Mouse (Mus musculus): Measurements from ENCODE around the gene 6430571L13Rik. TPM values are rescaled to one million over a fixed set of nuclear protein-coding genes. Genes with fewer than 3 reads are reported as not detected.

The 6430571L13Rik gene
- polyA plus RNA-seq, 1 experiment from 2014 or later: 4.7 TPM

DNA sequence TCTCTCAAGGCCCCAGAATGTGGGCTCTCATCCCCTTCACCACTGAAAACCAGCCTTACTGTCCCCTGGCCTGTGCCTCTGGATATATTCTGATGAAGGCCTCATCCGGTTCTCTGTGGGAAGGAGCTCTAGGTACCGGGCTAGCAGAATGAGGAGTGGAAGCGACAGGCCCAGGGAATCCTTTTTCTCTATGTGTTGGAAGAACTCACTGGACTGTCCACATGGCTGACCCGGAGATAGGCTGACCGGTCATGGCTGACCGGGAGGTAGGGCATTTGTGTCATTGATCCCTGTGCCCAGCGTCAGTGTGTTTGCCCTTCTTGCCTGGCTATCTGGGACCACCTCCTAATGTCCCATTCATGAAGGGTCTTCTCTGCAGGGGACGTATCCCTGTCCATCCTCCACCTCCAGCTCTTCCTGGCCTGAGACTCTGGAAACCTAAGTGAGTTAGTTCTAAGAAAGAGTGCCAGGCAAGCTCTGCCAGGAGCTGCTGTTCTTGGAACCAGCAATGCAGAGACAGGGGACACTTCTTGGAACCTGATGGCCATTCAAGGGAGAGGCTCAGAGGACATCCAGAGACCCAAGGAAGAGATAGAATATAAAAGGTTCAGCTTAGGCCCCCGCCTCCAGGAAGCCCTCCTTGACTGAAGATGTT, 31.9 kb upstream of the 6430571L13Rik start:
- Histone ChIP-seq H3K9ac (no peak overlapping the region), H3K9me3 (replicated peaks) (no peaks in the 10 kb centered on the region), H3K4me1 (no peaks in the 10 kb centered on the region), H3K4me2 (replicated peaks) (no peak overlapping the region), H3K27ac (no peak overlapping the region), H3K36me3 (no peaks in the 10 kb centered on the region), H3K4me3 (no peak overlapping the region), H3K27me3 (no peaks in the 10 kb centered on the region)
- no peak for ATAC-seq (ENCODE audit: low FRiP score)
- WGBS: 87% methylated on average over 9 of the region's 9 CpGs

DNA sequence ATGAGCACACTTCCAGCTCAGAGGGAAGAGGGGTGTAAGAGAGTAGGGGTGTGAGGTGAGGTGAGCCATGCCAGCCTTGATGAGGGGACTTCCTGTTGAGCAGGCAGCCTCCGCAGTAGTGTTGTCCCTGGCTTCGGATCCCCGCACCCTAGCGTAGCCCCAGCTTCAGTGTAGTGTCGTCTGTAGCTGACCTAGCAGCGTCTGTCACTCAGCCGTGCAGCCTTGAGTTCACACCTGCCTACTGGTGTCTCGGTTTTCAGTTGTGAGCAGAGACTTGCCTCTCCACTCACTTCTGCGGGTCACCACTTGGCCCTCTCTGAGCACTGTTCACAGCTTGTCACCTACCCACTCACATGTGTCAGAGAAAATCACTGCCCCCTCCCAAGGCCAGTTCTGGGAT, 31.2 kb upstream of the 6430571L13Rik start:
- 81% methylated on average over 9 of the region's 9 CpGs for WGBS
- H3K9me3 ChIP-seq (replicated peaks): no peaks in the 10 kb centered on the region

DNA sequence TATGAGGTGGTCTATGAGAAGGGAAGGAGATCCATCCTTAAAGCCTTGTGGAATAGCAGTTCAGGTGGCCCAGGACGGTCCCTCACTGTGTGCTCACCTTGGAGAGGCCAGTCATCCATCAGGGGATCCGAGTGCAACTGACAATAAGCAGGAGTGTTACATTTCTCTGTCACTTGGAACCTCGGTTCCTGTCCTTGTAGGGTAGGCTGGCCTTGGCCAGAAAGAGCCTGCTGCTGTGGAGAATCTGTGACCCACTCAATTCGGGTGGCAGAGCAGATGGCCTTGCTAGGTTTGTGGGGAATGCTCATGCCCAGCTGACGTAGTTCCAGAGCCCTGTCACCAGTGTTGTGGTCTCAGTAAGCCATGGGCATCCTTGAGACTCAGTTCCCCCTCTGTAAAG, 30.8 kb upstream of the 6430571L13Rik start:
- no peak overlapping the region for H3K4me3 ChIP-seq
- H3K9ac ChIP-seq: no peak overlapping the region
- no peak for ATAC-seq (ENCODE audit: low FRiP score)
- WGBS: 73% methylated on average over 5 of the region's 5 CpGs
- H3K27ac ChIP-seq: no peak overlapping the region
- no peaks in the 10 kb centered on the region for H3K9me3 ChIP-seq (replicated peaks)
- H3K27me3 ChIP-seq: no peaks in the 10 kb centered on the region
- H3K36me3 ChIP-seq: no peaks in the 10 kb centered on the region
- H3K4me1 ChIP-seq: no peaks in the 10 kb centered on the region
- no peak overlapping the region for H3K4me2 ChIP-seq (replicated peaks)

More for the DNA sequence above, 31.2 kb upstream of the 6430571L13Rik start:
- Histone ChIP-seq H3K4me1 (no peaks in the 10 kb centered on the region), H3K27me3 (no peaks in the 10 kb centered on the region), H3K4me3 (no peak overlapping the region), H3K27ac (no peak overlapping the region), H3K36me3 (no peaks in the 10 kb centered on the region), H3K4me2 (replicated peaks) (no peak overlapping the region), H3K9ac (no peak overlapping the region)
- no peak for ATAC-seq (ENCODE audit: low FRiP score)

DNA sequence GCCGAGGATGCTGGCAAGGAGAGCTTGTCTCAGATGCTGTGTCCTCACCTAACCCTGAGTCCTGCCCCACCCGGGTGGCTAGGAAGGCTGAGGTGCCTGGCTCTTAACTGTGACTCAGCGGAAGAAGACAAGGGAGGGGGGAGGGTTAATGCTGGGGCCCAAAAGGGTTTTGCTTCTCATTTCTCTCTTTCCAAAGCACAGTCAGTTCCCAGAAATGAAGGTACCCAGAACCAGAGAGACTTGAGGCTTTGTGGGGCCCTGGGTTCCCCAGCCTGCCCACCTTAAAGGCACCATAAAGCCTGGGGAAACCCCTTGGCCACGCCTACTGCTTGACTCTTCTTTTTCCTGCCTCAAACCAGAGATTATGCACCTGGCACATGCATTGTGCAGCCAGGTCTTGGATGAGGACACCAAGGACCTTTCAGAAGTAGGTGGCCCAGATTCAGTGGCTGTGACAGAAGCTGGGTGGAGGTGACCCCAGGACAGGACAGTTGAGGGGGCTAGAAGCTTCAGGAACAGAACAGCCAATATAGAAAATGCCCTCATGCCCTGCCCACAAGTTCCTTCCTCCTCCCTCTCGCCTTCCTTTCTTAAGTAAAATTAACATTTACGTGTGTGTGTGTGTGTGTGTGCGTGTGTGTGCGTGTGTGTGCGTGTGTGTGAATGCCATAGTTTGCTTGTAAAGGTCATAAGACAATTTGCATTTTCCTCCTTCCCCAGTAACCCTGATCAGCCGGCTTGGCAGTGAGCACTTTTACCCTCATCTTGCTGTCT, 27.4 kb upstream of the 6430571L13Rik start:
- ATAC-seq (ENCODE audit: low FRiP score): no peak
- Histone ChIP-seq H3K4me3 (no peak overlapping the region), H3K9ac (no peak overlapping the region), H3K4me2 (replicated peaks) (no peak overlapping the region), H3K36me3 (no peaks in the 10 kb centered on the region), H3K27ac (no peak overlapping the region), H3K27me3 (no peaks in the 10 kb centered on the region), H3K4me1 (no peaks in the 10 kb centered on the region), H3K9me3 (replicated peaks) (no peaks in the 10 kb centered on the region)
- 72% methylated on average over 10 of the region's 10 CpGs for WGBS

DNA sequence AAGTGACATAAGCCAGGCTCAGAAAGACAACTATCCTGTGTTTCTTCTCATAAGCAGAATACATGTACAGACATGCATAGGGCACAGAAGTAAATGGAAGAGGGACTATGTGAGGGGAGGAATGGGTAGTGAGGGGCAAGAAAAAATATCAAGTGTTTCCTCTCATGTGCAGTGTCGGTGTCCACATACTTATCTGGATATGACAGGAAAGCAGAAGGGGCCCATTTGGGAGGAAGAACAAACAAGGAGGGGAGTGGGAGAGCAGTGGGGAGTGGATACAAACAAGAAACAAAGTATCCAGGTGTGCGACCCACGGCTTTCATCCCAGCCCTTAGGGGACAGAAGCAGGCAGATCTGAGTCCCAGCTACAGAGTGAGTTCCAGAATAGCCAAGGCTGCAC, 26.5 kb upstream of the 6430571L13Rik start:
- 70% methylated on average over 3 of the region's 3 CpGs for WGBS

DNA sequence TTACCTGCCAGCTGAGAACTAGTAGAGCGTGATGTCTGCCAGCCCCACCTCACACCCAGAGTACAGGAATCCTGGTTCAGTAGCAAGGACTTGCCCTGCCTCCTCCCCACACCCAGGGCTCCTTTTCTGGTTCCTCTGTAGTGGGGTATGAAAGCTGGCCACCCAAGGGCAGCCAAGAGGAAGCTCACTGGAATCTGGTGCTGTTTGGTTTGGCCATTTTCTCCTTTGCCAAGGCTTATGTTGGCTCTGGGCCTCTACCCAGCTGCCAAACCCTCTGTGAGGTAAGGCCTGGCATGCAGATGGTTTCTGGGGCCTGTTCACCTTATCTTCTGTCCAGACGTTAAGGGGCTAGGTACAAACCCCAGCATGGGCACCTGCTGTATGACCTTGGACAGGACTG, 24.6 kb upstream of the 6430571L13Rik start:
- Histone ChIP-seq H3K4me1 (no peaks in the 10 kb centered on the region), H3K9ac (no peak overlapping the region), H3K4me3 (no peak overlapping the region), H3K4me2 (replicated peaks) (no peak overlapping the region), H3K9me3 (replicated peaks) (no peaks in the 10 kb centered on the region), H3K36me3 (no peaks in the 10 kb centered on the region), H3K27me3 (no peaks in the 10 kb centered on the region), H3K27ac (no peak overlapping the region)
- no peak for ATAC-seq (ENCODE audit: low FRiP score)
- 73% methylated on average over 2 of the region's 2 CpGs for WGBS

More for the DNA sequence above, 26.5 kb upstream of the 6430571L13Rik start:
- Histone ChIP-seq H3K4me1 (no peaks in the 10 kb centered on the region), H3K27ac (no peak overlapping the region), H3K9ac (no peak overlapping the region), H3K4me2 (replicated peaks) (no peak overlapping the region), H3K9me3 (replicated peaks) (no peaks in the 10 kb centered on the region), H3K4me3 (no peak overlapping the region), H3K27me3 (no peaks in the 10 kb centered on the region), H3K36me3 (no peaks in the 10 kb centered on the region)
- no peak for ATAC-seq (ENCODE audit: low FRiP score)

DNA sequence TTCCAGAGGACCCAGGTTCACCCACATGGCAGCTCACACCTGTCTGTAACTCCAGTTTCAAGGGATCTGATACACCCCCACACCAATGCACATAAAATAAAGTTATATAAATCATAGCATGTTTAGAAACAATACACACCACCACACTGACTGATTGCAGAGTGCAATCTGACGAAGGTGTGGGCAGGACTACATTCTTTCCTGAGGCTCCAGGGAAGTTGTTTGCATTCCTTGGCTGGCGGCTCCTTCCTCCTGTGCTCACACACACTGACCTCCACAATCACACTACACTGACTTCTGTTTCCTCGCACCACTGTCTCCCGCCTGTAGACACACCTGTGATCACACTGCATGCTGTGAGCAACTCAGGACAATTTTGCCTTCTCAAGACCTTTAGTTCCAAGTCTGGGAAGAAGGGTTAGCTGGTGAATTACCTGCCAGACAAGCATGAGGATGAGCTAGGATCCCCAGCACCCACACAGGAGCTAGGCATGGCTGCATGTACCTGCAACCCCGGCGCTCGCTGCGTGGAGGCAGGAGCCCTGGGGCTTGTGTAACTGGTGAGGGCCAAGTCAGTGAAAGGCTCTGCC, 17.8 kb upstream of the 6430571L13Rik start:
- H3K9me3 ChIP-seq (replicated peaks): no peaks in the 10 kb centered on the region
- no peak overlapping the region for H3K4me3 ChIP-seq
- WGBS: 81% methylated on average over 8 of the region's 8 CpGs
- H3K4me1 ChIP-seq: no peaks in the 10 kb centered on the region
- H3K36me3 ChIP-seq: peaks cover 6% of the 10 kb centered on the region; the same call in 1 of the 2 replicates
- no peak overlapping the region for H3K27ac ChIP-seq
- no peak overlapping the region for H3K4me2 ChIP-seq (replicated peaks)
- no peaks in the 10 kb centered on the region for H3K27me3 ChIP-seq
- no peak overlapping the region for H3K9ac ChIP-seq
- ATAC-seq (ENCODE audit: low FRiP score): no peak

DNA sequence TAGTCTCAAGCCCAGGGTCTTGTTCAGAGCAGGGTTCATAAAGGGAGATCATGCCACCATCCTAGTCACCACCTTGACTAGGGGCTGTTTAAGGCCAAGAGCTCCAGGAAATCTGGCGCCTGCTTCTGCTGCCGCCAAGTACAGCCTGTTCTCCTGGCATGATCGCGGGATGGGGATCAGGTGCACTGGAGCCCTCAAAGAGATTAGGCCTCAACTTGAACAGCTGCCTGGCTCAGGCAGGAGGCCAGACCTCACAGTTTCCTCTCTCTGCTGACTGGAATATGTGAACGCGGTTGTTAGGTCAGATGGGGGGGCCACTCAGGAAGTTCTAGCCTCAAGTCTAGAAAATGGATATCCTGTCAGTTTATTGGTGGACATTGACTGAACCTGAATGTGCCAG, 16.8 kb upstream of the 6430571L13Rik start:
- H3K27ac ChIP-seq: no peak overlapping the region
- ATAC-seq (ENCODE audit: low FRiP score): no peak
- H3K36me3 ChIP-seq: peaks cover 12% of the 10 kb centered on the region
- H3K4me1 ChIP-seq: no peaks in the 10 kb centered on the region
- WGBS: 78% methylated on average over 6 of the region's 6 CpGs
- no peaks in the 10 kb centered on the region for H3K9me3 ChIP-seq (replicated peaks)
- no peaks in the 10 kb centered on the region for H3K27me3 ChIP-seq
- H3K4me2 ChIP-seq (replicated peaks): no peak overlapping the region
- no peak overlapping the region for H3K4me3 ChIP-seq
- H3K9ac ChIP-seq: no peak overlapping the region

DNA sequence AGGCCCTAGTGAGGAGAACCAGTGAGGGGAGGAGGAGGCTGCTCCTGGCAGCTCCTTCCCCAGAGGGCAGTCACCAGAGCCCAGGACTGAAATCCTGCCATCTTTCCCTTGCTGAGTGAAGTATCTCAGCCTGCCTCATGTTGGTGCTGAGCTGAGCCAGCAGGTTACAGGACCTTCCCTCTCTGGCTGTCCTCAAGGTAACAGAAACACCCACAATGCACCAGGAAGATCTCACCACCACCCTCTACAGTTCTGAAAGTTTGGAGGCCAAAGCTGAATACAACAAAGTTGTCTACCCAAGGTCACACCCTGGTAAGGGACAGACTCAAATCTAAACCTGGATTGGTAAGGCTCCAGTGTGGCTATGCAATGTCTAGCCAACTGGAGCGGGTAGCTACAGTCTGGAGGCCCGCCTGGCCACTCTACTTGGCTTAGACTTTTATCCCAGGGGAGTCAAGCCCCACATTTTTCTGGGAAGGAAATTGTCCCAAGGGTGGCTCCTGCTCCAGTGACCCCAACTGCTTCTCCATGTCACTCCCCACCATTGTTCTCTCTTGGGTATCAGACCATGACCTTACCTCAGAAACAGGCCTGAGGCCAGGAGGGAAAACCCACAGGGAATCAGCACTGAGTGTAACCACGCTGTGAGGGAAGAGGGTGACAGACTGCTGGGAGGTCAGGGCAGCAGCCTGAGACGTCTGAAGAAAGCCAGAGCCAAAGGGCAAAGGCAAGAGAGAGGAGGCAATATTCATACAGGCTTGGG, 15.4 kb upstream of the 6430571L13Rik start:
- no peak overlapping the region for H3K4me3 ChIP-seq
- H3K9me3 ChIP-seq (replicated peaks): no peaks in the 10 kb centered on the region
- H3K36me3 ChIP-seq: peaks cover 15% of the 10 kb centered on the region
- no peak overlapping the region for H3K27ac ChIP-seq
- 55% methylated on average over 4 of the region's 4 CpGs for WGBS
- no peaks in the 10 kb centered on the region for H3K4me1 ChIP-seq
- H3K9ac ChIP-seq: no peak overlapping the region; the same call in 1 of the 2 replicates
- H3K4me2 ChIP-seq (replicated peaks): no peak overlapping the region
- ATAC-seq (ENCODE audit: low FRiP score): no peak
- H3K27me3 ChIP-seq: no peaks in the 10 kb centered on the region

DNA sequence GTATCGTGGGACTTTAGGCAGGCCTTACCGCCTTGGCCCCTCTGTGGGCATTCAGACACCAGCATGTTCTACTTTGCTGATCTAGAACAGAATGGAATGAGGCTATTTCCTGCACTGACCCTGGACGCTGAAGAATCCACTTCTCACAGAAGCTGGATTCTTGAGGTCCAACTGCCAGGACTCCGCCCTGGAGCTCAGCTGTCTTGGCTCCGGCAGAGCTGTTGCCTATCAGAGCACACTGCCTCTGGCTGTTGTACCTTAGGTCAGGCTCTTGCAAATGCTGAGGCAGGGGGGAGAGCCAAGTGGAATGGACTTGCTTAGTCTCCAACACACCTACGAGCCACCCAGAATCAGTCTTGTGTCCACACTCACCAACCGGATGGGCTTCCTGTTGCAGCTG, 14.5 kb upstream of the 6430571L13Rik start:
- Histone ChIP-seq H3K36me3 (peaks cover 20% of the 10 kb centered on the region), H3K4me1 (no peaks in the 10 kb centered on the region), H3K27ac (no peak overlapping the region), H3K27me3 (no peaks in the 10 kb centered on the region), H3K4me3 (no peak overlapping the region), H3K4me2 (replicated peaks) (no peak overlapping the region), H3K9me3 (replicated peaks) (no peaks in the 10 kb centered on the region), H3K9ac (no peak overlapping the region)
- no peak for ATAC-seq (ENCODE audit: low FRiP score)
- 86% methylated on average over 7 of the region's 7 CpGs for WGBS

DNA sequence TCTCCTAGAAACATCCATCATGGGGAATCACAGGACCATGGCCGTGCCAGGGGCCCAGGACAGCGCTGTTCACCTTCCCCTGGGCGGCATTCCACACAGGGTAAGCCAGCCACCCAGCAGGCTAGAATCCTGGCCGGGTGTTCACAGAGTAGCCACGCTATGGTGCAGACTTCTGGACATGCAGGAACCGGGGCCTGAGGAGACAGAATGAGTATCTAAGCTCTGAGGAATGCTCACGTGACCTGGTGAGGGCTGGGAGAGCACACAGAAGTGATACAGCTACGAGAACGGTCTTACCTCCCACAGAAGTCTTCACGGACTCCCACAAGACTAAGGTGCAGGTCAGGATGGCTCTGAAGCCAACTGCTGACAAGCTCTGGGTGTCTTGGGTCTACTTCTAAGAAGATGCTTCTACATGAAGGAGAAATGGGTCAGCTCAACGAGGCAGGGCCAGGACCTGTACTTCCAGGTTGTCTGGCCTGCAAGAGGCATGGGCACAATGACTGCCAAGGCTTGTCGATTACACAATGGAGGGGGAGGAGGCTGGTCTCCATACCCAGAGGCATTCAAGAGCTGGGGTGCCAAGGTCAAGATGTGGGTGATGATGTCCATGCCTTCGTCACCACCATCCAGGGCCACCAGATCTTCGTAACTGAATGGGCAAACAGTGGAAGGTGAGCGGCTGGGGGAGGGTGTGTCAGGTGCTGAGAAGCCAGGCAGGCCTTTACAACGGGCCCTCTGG, 12.4 kb upstream of the 6430571L13Rik start:
- no peak overlapping the region for H3K4me2 ChIP-seq (replicated peaks)
- no peaks in the 10 kb centered on the region for H3K27me3 ChIP-seq
- no peaks in the 10 kb centered on the region for H3K4me1 ChIP-seq
- H3K36me3 ChIP-seq: peaks cover 28% of the 10 kb centered on the region
- no peaks in the 10 kb centered on the region for H3K9me3 ChIP-seq (replicated peaks)
- no peak overlapping the region for H3K4me3 ChIP-seq
- ATAC-seq (ENCODE audit: low FRiP score): no peak
- WGBS: 88% methylated on average over 16 of the region's 16 CpGs
- no peak overlapping the region for H3K27ac ChIP-seq
- no peak overlapping the region for H3K9ac ChIP-seq

DNA sequence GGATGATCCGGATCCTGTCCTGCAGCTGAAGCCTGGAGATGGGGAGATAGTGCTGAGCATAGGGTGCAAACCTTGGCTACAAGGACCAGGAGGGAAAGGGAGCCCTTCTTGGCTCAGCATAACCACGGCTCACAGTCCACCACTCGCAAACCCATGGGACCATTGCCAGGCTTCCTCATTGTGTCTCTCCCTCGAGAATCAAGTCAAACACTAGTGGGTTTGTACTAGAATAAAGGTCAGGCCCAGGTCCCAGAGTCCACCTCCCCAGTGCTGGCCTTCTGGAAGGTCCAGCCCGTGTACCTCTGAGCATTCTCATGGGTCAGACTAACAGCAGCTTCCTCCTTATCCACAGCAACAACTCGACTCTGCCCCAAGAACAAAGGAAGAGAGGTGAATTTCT, 9.6 kb upstream of the 6430571L13Rik start:
- H3K9ac ChIP-seq: no peak overlapping the region
- no peaks in the 10 kb centered on the region for H3K9me3 ChIP-seq (replicated peaks)
- H3K4me3 ChIP-seq: no peak overlapping the region

More for the DNA sequence above, 9.6 kb upstream of the 6430571L13Rik start:
- Histone ChIP-seq H3K27ac (no peak overlapping the region), H3K4me2 (replicated peaks) (no peak overlapping the region), H3K36me3 (peaks cover 32% of the 10 kb centered on the region), H3K27me3 (no peaks in the 10 kb centered on the region), H3K4me1 (no peaks in the 10 kb centered on the region)
- 83% methylated on average over 6 of the region's 6 CpGs for WGBS
- no peak for ATAC-seq (ENCODE audit: low FRiP score)
